Mouse (Mus musculus) forebrain, embryonic 11.5 days (tissue): ENCODE results near the gene Gipc1. TPM values are rescaled to one million over a fixed set of nuclear protein-coding genes. Genes with fewer than 3 reads are reported as not detected.

Experiments
- ATAC-seq: fragments of 200-750 bp; cut with Nextera tagmentation; replicated peaks from 2 replicates; pipeline ENCODE4 v1.8.0; 2017; ENCODE audit warnings: moderate TSS enrichment; ENCODE audit not compliant: low FRiP score
- DNase-seq: peaks from one replicate; pipeline ENCODE4 v3.0.0-alpha.2; 2017; ENCODE audit warnings: low spot score
- H3K27ac ChIP-seq: fragments of 300-500 bp; sonication (generic); 2 replicates; pipeline ENCODE4 v1.5.1; 2014; ENCODE audit warnings: low read depth, low read length
- H3K27me3 ChIP-seq: fragments of 300-500 bp; sonication (generic); 2 replicates; pipeline ENCODE4 v1.6.1; 2014; ENCODE audit warnings: mild to moderate bottlenecking, low read length, mixed read lengths; ENCODE audit not compliant: control insufficient read depth, insufficient read depth
- H3K36me3 ChIP-seq: fragments of 300-500 bp; sonication (generic); 2 replicates; pipeline ENCODE4 v1.6.1; 2014; ENCODE audit warnings: mild to moderate bottlenecking, low read length, moderate library complexity, mixed read lengths; ENCODE audit not compliant: control insufficient read depth, insufficient read depth
- H3K4me1 ChIP-seq: fragments of 300-500 bp; sonication (generic); replicated peaks from 2 replicates; pipeline ENCODE4 v1.6.1; 2014; ENCODE audit warnings: low read length, mixed read lengths; ENCODE audit not compliant: control insufficient read depth, insufficient read depth
- H3K4me2 ChIP-seq: fragments of 300-500 bp; sonication (generic); 2 replicates; pipeline ENCODE4 v1.6.1; 2014; ENCODE audit warnings: low read depth, mild to moderate bottlenecking, low read length, moderate library complexity, mixed read lengths; ENCODE audit not compliant: severe bottlenecking
- H3K4me3 ChIP-seq: fragments of 300-500 bp; sonication (generic); 2 replicates; pipeline ENCODE4 v1.5.1; 2014; ENCODE audit warnings: low read depth, low read length
- H3K9ac ChIP-seq: fragments of 300-500 bp; sonication (generic); 2 replicates; pipeline ENCODE4 v1.6.1; 2014; ENCODE audit warnings: low read length
- H3K9me3 ChIP-seq: fragments of 300-500 bp; sonication (generic); 2 replicates; pipeline ENCODE4 v1.6.1; 2016; ENCODE audit warnings: low read length, mixed read lengths; ENCODE audit not compliant: control insufficient read depth
- WGBS: fragments of 180-500 bp; shearing (Covaris S2); extraction: QIAGEN DNeasy Blood & Tissue Kit; methylation state at CpG from one replicate; pipeline ENCODE4 v1.1.7; 2014; 5-methylcytosine and 5-hydroxymethylcytosine counted together
- polyA plus RNA-seq: library from polyadenylated mRNA; unstranded; fragments of >200 nt; fragmentation: Nextera tagmentation; extraction: Ambion mirVana; gene quantifications from 2 replicates; pipeline ENCODE4 v1.2.1, GENCODE M21; 2014

Gipc1 gene
- polyA plus RNA-seq, 1 experiment from 2014 or later, result 217 TPM

DNA sequence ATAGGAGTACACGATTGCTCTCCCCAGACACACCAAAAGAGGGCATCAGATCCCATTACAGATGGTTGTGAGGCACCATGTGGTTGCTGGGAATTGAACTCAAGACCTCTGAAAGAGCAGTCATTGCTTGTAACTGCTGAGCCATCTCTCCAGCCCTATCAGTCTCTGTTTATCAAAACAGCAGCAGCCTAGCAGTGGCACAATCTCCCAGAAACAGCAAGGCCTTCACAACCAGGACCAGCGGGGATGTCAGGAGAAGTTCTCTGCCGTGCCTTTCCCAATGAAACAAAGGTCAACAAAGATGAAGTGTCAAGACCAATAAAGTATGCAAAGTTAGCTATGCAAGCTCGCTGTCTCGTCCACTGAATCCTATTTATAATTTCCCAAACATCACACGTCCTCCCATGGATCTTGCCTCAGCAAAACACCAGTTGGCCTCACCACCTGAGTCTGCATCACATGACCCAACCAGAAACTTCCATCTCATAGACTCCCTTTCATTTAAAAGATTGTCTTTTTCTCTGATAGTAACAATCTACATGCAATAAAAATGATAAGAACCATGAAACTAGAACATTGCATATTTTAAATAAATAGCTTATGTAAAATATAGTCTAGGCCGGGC, 20.3 kb upstream of the Gipc1 start:
- no peak overlapping the region for H3K27ac ChIP-seq
- H3K4me3 ChIP-seq, result no peak overlapping the region
- no peak overlapping the region for H3K4me2 ChIP-seq
- H3K27me3 ChIP-seq, result no peaks in the 10 kb centered on the region
- H3K9me3 ChIP-seq, result peaks cover 4% of the 10 kb centered on the region; the same call in 1 of the 2 replicates
- no peaks in the 10 kb centered on the region for H3K36me3 ChIP-seq
- ATAC-seq, result no peak
- 86% methylated on average over 7 of the region's 7 CpGs for WGBS
- no peak for DNase-seq
- no peaks in the 10 kb centered on the region for H3K4me1 ChIP-seq
- no peak overlapping the region for H3K9ac ChIP-seq

DNA sequence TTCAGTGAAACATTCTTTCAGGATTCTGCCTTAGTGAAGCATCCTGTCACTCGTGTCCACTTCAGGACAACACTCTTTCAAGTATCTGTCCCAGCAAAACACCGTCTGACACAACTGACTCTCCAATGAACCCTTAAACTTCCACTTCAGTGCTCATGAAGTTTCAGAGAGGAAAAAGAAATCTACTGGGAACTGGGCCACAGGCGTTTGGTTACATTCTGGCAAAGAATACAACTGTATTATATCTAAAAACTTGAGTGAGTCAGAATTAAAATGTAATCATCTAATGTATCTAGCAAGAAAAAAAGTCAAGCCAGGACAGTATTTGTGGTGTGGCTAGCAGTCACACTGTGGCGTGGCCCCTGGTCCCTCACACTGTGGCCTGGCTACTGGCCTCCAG, 13.6 kb upstream of the Gipc1 start:
- Histone ChIP-seq H3K36me3 (no peaks in the 10 kb centered on the region), H3K27ac (no peak overlapping the region), H3K27me3 (no peaks in the 10 kb centered on the region), H3K4me3 (no peak overlapping the region), H3K9me3 (peaks cover 4% of the 10 kb centered on the region; the same call in 1 of the 2 replicates), H3K4me2 (no peak overlapping the region), H3K9ac (no peak overlapping the region), H3K4me1 (no peaks in the 10 kb centered on the region)
- DNase-seq (no peak), ATAC-seq (no peak)
- WGBS, result 76% methylated on average over 4 of the region's 4 CpGs

DNA sequence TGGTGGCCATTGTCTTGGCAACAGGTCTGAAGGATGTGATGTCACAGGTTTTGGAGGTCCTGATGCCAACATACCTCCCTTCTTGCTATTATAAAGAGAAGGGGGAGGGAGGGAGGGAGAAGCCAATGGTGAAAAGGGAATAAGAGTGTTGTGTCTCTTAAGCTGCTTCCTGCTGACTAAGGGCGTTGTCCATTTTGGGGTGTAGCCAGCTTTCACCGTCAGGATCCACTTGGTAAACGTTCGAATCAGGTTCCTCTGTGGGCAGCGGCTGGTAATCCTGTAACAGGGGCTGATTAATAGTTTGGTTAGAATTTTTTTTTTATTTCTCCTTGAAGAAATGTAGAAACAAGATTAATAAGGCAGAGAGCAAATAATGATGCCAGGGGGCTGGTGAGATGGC, 12.8 kb upstream of the Gipc1 start:
- 83% methylated on average over 5 of the region's 5 CpGs for WGBS
- no peak for DNase-seq
- H3K9ac ChIP-seq, result no peak overlapping the region
- H3K36me3 ChIP-seq, result no peaks in the 10 kb centered on the region
- no peaks in the 10 kb centered on the region for H3K27me3 ChIP-seq
- H3K4me3 ChIP-seq, result no peak overlapping the region
- no peaks in the 10 kb centered on the region for H3K4me1 ChIP-seq
- no peak overlapping the region for H3K4me2 ChIP-seq
- ATAC-seq, result no peak
- H3K9me3 ChIP-seq, result peaks cover 4% of the 10 kb centered on the region; the same call in 1 of the 2 replicates
- no peak overlapping the region for H3K27ac ChIP-seq

DNA sequence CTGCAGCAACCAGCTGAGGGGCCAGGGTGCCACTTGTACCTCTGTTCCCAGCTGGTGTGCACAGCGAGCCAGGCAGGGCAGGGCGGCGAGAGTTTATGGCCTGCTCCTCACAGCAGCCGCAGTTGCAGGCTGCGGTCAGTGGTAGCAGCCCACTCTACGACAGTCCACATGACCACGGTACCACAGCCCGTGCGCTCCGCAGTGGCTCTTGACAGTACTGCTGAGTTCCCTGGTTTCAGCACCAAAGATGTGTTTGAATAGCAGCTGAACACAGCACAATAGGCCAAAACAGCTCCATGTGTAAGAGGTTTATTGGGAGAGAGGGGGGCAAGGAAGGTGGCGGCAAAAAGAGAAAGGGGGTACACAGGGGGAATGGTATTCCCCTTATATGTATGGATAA, 5.0 kb upstream of the Gipc1 start:
- H3K4me1 ChIP-seq, result no peaks in the 10 kb centered on the region; the same call in 1 of the 2 replicates
- no peak overlapping the region for H3K4me3 ChIP-seq
- no peak for ATAC-seq
- H3K36me3 ChIP-seq, result no peaks in the 10 kb centered on the region
- no peak for DNase-seq
- 97% methylated on average over 11 of the region's 11 CpGs for WGBS
- no peaks in the 10 kb centered on the region for H3K27me3 ChIP-seq
- H3K27ac ChIP-seq, result no peak overlapping the region
- no peak overlapping the region for H3K9ac ChIP-seq
- H3K4me2 ChIP-seq, result no peak overlapping the region
- no peaks in the 10 kb centered on the region for H3K9me3 ChIP-seq

DNA sequence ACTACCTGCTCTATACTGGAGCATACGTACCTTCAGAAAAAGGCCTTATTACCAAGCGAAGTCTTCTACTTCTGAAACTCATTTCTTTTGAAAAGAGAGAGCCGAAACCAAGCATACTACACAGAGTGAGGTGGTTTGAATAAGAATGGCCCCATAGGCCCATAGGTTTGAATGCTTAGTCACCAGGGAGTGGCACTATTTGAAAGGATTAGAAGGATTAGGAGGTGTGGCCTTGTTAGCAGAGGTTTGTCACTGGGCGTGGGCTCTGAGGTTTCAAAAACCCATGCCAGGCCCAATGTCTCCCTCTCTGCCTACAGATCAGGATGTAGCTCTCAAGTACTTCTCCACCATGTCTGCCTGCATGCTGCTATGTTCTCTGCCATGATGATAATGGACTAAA, 4.4 kb upstream of the Gipc1 start:
- no peaks in the 10 kb centered on the region for H3K9me3 ChIP-seq
- no peak overlapping the region for H3K27ac ChIP-seq
- H3K36me3 ChIP-seq, result no peaks in the 10 kb centered on the region
- no peak overlapping the region for H3K4me3 ChIP-seq
- no peaks in the 10 kb centered on the region for H3K27me3 ChIP-seq
- DNase-seq (no peak), ATAC-seq (no peak)
- H3K9ac ChIP-seq, result no peak overlapping the region
- H3K4me2 ChIP-seq, result no peak overlapping the region
- H3K4me1 ChIP-seq, result no peaks in the 10 kb centered on the region; the same call in 1 of the 2 replicates
- WGBS, result 94% methylated on average over 4 of the region's 4 CpGs

DNA sequence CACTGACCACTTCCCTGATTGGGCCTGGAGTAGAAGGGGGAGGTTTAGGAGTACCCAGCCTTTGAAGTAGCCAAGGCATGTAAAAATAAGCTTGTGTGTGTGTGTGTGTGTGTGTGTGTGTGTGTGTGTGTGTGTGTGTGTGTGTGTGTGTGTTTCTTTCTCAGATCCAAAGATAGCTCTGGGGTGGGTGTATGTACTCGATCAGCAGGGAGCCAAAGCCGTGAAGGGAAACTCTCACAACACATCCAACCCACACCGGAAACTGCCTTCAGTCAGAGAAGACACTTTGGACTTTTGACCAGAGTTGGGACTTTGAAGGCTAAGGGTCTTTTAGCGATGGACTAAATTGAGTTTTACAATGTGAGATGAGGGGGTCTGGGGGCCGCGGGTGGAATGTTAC, 2.8 kb upstream of the Gipc1 start:
- H3K9ac ChIP-seq, result no peak overlapping the region
- peaks cover 7% of the 10 kb centered on the region; the same call in 1 of the 2 replicates for H3K4me1 ChIP-seq
- H3K27me3 ChIP-seq, result no peaks in the 10 kb centered on the region
- ATAC-seq (no peak), DNase-seq (no peak)
- no peak overlapping the region for H3K4me2 ChIP-seq
- WGBS, result 95% methylated on average over 6 of the region's 6 CpGs
- no peaks in the 10 kb centered on the region for H3K36me3 ChIP-seq
- H3K4me3 ChIP-seq, result no peak overlapping the region
- H3K27ac ChIP-seq, result no peak overlapping the region
- H3K9me3 ChIP-seq, result no peaks in the 10 kb centered on the region

DNA sequence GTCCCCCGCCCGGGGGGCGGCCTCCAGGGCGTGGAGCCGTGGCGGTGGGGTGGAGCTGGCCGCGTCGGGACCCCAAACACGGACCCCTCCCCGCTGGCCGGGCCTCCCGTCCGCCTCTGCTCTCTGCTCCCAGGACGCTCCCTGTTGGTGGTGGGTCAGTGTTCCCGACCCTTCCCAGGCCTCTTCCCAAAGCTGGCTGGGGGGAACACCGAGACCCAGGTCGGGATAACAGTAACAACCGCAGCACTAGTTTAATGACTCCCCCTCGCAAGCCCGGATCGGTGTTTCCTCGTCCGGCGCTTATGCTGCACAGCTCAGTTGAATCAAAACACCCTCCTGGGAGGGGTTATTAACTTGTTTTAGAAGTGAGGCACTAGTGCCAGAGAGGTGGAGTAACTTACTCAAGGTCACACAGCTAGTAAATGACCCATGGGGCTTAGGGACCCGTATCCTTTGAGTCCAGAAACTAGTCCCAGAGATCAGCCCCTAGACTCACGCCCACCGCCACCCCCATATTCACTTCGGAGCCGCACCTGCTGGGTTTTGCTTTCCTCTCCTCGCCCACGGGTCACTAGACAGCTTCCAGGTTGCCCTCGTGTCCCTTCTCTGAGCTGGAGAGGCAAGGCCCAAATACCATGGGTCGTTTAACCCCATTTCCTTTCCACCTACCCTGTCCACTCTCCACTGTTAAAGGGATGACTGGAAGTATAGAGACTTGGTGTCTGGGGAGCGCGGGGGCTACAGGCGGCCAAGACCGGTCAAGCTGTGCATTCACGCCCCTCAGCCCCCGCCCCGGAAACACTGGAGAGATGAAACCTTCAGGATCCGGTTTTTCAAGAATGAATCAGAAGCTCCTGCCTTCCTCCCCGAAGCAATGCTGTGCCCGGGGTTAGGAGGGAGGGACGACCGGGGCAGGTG, 526 bp downstream of the Gipc1 start:
- no peaks in the 10 kb centered on the region for H3K27me3 ChIP-seq
- 3% methylated on average over 40 of the region's 46 CpGs for WGBS
- peak overlapping the region; percentile 87 for H3K9ac ChIP-seq
- H3K4me3 ChIP-seq, result peak overlapping the region; percentile 88
- peaks cover 7% of the 10 kb centered on the region; the same call in 1 of the 2 replicates for H3K4me1 ChIP-seq
- no peaks in the 10 kb centered on the region for H3K9me3 ChIP-seq
- DNase-seq (peak; percentile 63), ATAC-seq (peak; percentile 59)
- no peaks in the 10 kb centered on the region for H3K36me3 ChIP-seq
- 0 out of 2 replicates have a peak overlapping the region, but pooled peaks have one; percentile 10 for H3K27ac ChIP-seq
- H3K4me2 ChIP-seq, result peak overlapping the region; percentile 96

DNA sequence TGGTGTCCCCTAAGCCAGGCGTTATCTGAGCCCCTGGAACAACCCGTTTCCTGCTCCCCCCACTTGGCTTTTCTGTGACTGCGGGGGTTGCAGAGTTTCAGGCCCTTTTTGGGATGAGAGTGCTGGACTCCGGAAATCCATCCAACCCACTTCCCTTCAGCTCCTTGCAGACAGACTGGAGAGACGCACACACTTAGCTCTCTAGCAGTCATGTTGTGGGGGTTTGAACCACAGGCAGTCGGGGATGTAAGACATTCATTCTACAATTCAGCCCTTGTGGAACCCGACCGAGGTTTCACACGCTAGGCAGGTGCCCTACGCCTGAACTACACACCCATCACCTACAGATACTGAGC, 1.2 kb downstream of the Gipc1 start:
- Histone ChIP-seq H3K27me3 (no peaks in the 10 kb centered on the region), H3K27ac (no peak overlapping the region), H3K4me1 (peaks cover 7% of the 10 kb centered on the region; the same call in 1 of the 2 replicates), H3K4me2 (peak overlapping the region; percentile 96), H3K4me3 (peak overlapping the region; percentile 88), H3K9me3 (no peaks in the 10 kb centered on the region), H3K36me3 (no peaks in the 10 kb centered on the region), H3K9ac (peak overlapping the region; percentile 87)
- DNase-seq, result no peak
- no peak for ATAC-seq
- WGBS, result 56% methylated on average over 10 of the region's 10 CpGs
